Mouse (Mus musculus): ENCODE measurements around the gene Fam131c.

Gene Fam131c

DNA sequence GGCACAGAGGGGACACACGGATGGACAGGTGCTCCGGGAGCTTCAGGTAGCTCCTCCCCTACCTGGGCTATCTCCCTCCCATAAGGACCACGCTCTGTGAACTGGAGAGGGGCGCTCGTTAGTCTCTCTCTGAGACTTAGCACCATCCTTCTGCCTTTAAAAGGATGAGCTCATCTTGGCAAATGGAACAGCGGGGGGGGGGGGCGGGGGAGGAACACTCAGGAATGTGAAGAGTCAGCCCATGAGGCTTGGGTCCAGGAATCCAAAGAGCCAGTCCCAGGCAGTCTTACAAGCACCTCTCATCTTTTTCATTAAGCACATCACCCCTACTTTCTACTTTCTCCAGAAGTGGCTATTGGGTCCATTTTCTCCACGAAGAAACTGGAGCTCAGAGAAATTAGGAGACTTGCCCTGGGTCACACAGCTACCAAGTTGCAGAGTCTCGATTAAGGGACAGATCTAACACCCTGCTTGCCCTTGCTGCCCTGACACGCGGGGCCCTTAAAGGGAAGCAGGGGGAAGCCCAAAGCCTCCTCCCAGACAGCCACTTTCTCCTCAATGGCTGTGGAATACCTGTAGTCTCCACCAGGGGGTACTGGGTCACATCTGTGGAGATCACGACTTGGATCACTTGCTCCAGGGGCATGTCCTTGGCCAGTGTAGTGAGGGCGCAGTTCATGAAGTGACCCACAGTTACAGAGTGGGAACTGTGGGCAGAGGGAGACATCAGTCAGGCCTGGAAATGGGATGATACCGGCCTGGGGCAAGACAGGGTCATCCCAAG lies 38.7 kb downstream of the Fam131c start:
- DNase-seq (ENCODE audit: extremely low read depth, insufficient read length, low spot score) = peak; percentile 65

DNA sequence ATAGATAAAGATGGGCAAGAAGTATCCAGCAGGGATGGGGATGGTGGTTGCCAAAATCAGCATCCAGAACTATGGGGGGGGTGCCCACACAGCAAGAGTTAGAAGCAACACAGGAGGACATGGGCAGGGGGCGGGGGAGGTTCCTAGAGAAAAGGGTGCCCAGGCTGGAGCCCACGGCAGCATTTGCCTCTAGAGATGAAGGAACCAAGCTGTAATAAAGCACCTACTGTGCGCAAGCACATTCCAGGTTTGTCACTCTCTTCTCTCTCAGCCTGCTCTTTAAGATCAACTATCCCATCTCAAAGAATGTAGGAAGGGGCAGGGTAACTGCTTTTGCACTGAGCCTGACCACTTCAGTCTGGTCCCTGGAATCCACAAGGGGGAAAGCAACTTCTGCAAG lies 40.6 kb downstream of the Fam131c start:
- no peak for DNase-seq (ENCODE audit: extremely low read depth, insufficient read length, low spot score)

DNA sequence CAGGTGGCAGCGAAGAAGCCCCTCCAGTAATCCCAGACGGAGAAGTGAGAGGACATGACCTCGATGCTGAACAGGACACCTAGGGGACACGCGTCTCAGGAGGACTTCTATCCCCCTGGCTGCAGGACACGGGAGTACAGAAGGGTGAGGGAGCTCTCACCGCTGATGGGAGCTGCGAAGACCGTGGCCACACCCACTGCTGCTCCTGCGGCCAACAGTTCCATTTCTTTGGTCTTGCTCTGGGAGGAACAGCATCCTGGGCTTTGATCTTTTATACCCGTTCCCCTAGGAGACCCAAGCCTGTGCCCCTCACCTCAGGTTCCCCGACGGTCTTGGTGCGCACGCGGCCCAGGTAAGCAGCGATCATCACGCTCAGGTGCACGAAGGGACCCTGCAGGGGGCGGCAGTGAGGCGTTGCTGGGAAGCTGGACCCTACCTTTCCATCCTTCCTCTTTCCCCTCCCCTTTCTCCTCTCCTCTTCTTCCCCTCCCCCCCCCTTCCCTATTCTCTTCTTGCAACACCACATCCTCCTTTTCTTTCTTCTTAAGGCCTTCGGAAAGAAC lies 43.5 kb downstream of the Fam131c start:
- DNase-seq (ENCODE audit: extremely low read depth, insufficient read length, low spot score) = no peak

DNA sequence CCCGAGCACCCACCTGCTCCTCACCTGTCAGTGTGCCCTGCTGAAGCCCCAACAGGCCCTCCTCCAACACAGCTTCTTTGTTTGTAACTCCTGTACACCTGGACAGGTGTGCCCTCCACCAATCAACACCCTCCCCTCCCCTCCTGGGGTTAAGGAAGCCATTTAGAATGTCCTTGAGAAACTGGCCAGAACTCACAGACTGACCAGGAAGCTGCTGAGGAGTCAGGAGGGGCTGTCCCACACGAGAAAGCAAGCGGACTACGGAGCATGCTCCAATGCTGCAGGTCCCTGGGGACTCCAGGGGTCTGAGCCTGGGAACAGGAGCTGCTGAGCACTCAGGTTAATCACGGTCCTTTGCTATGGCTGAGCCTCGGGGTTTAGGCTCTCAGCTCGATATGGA lies 47.9 kb downstream of the Fam131c start, which contains the start of gene Clcnkb:
Gene Clcnkb (minus strand): TSS at position 91 of the 400 bp plus-strand sequence.
- DNase-seq (ENCODE audit: extremely low read depth, insufficient read length, low spot score) = no peak

DNA sequence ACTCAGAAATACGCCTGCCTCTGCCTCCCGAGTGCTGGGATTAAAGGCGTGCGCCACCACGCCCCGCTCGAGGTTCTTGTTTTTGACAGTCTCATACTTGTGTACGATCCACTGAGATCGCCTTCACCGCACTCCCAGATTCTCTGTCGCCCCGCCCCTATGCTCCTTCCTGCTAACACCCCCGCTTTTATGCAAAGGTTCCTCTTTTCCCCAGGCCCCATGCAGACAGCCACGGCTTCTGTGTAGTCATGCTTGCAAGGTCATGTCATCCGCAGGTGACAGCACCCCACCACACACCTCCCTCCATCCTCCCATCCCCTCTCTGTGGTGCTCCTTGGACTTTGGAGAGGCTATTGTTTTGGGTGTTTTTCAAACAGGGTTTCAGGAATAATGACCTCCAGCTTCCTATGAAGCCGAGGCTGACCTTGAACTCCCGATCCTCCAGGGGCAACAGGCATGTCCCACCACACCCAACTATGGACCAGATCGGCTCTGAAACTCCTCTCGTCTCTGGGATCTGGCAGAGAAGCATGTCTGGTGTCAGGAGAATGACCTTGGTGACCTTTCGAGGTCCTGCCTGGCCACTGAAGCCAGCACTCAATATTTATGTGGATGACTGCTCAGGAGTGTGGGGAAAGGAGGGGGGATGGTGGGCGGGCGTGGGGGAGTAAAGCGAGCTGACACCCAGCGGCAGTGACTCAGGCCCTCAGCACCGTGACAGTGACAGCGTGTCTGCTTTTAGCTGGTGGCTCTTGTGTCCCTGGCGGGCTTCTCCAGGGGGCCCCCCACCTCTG lies 51.6 kb downstream of the Fam131c start:
- DNase-seq (ENCODE audit: extremely low read depth, insufficient read length, low spot score) = no peak

DNA sequence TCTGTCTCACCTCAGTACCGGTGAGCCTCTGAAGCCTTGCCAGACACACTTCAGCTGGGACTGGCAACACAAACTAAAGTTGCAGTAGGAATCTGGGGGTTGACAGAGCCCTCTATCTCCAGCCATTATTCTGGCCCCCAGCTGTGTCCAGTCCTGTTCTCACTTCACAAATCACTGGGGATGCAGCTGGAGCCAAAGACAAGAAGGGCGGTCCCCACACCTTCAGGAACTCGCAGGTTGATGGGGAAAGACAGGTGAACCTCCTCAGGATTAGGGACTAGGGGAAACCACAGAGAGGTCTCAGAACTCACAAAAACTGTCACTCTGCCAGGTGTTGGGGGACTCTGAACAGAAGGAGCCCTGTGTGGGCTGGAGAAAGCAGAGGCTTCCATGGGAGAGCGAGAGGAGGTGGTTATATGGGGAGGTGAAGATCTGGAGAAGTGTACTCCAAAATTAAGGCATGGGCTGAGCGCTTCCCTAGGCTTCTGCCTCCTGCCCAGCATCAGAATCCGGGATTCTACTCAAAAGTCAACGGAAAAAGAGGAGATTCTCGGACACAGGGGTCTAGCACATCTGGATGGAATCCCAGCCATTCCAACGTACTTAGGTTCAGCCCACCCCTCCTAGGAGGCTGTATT lies 52.3 kb downstream of the Fam131c start, which contains the start of gene Hspb7:
Gene Hspb7 (plus strand): TSS at position 588 of the 638 bp plus-strand sequence.
- no peak for DNase-seq (ENCODE audit: extremely low read depth, insufficient read length, low spot score)

DNA sequence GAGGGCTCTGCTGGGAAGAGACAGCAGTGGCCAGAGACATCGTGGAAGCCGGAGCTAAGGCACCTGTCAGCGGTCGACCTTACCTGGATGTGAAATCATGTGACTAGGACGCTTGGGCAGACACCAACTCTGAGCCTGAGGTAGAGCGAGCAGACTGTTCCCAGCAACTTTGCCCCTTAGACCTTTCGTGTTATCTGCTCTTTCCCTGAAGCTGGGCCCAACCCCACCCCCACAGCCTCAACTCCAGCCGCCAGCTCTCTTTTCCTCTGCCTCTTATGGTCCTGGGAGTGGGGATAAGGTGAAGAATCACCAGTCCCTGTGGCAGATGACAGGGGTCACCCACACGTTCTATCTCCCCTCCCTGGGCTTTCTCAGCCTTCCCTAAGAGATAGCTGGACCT lies 52.9 kb downstream of the Fam131c start:
- DNase-seq (ENCODE audit: extremely low read depth, insufficient read length, low spot score) = no peak

DNA sequence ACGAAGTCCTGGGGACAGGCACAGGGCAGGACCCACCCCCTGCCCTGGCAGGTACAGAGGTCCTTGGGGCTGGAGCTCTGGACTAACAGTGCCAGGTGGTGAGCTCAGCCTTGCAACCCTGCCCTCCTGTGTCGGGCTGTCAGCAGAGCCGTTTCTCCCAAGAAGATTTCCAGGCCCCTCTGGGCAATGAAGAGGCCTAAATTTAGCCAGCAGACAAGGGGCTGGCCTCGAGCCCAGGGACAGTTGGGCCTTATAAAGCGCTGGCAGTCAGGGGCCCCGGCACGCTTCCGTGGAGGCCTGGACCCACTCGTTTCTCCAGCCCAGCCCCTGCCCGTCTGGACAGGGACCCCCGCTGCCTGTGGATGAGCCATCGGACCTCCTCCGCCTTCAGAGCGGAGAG lies 53.4 kb downstream of the Fam131c start:
- no peak for DNase-seq (ENCODE audit: extremely low read depth, insufficient read length, low spot score)

DNA sequence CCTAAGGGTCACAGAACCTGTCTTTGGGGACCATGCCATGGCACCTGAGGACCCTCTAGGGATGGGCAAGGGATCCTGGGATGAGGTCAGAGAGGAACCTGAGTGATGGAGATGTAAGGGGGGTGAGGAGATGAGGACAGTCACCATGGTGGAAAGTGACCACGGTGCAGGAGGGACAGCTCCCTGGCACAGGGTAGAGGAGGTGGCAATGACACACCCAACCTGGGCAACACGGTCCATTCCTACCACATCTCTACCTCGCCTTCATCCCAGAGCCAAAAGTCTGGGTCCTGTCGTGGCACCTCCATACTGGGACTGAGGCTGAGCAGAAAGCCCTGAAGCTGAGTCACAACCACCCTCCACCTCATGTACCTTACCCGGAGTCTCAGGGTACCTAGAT lies 54.8 kb downstream of the Fam131c start:
- DNase-seq (ENCODE audit: extremely low read depth, insufficient read length, low spot score) = no peak

DNA sequence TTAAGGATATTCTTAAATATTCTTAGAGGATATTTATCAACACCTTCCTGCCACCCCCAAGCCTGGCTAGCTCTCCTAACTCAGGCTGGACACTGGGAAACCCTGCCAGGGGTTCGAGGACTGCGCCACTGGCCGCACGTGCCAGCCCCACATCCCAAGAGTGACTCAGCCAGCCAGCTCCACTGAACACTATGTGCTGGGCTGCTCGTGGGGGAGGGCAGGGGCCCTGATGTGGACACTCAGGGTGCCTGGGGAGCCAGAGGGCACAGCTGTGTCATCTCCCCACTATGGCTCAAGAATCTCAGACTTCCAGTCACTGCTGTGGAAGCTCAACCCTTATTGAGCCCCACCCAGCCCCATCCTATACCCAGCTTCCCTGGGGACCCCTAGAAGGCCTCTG lies 55.3 kb downstream of the Fam131c start:
- peak; percentile 29 for DNase-seq (ENCODE audit: extremely low read depth, insufficient read length, low spot score)

DNA sequence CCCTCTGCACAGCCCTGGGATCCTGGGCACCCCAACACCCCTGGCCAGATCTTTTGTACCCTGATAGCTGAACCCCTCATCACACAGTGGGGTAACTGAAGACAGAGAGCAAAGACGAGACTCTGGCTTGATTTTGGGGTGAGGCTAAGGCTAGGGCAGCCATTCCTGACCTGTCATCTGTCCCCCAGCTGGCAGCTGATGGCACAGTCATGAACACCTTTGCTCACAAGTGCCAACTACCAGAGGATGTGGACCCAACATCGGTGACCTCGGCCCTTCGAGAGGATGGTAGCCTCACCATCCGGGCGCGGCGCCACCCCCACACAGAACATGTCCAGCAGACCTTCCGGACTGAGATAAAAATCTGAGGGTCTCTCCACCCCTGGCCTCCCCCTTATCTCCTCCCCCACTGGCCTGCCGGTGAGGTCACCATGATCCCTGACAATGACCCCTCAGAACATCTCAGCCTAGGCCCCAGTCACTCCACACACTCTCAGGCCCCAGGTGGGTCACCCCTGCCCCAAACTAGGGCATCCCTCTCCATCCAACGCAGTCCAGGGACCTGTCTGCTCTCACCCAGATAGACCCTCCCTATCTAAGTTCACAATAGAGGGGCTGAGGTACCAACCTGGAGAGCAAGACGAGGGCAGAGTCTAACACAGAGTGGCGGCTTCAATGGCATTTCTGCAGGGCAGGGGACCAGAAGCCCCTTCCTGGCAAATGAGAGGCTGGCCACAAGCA lies 55.8 kb downstream of the Fam131c start:
- DNase-seq (ENCODE audit: extremely low read depth, insufficient read length, low spot score) = no peak

DNA sequence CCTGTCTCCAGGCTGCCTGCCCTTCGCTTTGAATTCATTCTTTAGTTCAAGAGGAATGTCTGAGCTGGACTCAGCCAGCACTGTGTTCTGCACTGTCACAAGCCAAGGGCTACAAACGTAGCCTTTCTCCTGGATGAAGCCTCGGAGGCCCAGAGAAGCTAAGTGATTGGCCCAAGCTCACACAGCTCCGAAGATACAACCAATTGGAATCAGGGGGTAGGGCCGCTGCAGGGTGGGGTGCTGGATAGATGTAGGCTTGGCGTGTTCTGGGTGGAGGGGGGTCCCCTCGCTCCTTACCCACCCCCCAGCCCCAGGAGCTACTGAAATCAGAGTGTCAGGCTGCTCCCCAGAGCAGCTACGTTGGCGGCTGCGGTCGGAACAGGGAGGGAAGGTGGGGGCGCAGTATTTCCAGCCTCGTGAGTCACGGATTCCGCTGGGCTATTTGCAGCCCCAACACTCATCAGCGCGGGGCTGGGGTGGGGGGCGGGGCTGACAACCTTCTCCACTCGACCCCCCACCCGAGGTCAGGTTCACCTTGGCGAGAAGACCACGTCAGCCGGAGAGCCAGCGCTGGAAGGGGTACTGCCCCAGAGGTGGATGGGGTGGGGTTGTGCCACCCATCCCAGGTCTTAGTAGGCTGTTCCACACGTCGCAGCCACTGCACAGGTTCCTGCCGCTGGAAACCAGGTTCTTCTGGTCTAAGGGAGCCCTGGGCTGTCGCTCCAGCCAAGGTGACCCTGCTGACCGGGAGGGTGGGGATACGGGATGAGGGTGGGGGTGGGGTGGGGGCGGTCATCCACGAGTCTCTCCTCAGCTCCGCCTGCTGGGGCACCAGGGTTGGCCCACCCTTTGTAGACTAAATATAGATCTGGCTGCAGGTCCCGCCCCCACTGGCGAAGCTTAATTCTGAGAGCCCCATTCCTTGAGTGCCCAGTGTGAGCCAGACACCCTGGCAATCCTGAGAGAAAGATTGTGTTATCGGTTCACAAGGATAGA lies 57.8 kb downstream of the Fam131c start:
- DNase-seq (ENCODE audit: extremely low read depth, insufficient read length, low spot score) = no peak

DNA sequence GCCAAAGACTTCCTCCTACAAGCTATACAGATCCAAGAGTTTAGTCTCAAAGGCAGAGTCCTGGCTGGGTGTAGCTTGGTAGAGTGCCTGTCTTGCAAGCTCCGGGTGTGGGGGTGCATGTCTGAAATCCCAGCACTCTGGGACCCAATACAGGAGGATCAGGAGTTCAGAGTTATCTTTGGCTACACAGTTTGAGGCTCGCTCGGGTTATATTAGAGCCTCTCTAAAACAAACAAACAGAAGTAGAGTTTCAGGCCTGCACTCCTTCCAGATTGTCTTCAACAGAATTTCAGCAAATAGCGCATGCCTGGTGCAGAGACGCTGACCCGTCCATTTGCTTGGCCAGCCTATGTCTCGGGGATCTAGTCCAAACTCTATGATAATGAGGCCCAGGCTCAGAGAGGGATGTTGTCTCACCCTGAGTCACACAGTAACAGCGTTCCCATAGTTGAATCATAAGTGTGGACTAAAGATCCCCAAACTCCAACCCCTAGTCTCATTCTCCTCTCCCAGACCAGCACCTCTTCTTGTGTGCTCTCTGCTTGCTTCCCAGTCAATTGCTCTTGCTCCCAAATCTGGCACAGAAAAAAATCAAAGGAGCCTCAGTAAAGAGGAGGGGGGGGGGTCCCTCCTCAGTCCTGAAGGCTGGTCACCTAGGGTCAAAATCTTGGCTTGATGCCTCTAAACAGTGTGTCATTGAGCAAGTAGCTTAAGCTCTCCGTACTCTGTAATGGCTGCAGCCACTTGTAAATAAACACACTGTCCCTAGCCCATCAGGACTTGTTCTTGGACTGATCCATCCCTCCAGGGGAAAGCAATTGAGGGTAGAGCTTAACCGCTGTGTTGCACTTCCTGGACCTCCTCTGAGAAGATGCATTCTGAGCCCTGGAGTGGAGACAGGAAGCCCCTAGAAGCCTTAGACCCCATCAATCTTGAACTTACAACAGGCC lies 59.1 kb downstream of the Fam131c start:
- DNase-seq (ENCODE audit: extremely low read depth, insufficient read length, low spot score) = no peak

DNA sequence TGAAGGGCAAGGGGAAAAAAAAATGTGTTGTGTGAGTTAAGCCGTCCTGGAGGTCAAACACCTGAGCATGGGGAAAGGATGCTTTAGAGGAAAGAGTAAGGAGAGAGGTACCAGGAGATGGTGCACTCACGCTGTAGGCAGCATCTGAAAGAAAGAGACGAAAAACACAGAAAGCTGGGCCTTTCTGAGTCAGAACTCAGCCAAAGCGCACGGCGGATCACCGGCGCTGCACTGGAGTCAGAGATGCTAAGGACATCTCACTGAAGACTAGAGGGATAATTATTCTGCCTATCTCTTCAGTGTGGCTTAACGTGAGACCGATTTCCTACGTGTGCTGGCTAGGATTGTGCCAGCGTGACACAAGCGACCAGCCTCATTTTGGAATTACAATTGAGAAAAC lies 59.9 kb downstream of the Fam131c start:
- DNase-seq (ENCODE audit: extremely low read depth, insufficient read length, low spot score) = no peak

DNA sequence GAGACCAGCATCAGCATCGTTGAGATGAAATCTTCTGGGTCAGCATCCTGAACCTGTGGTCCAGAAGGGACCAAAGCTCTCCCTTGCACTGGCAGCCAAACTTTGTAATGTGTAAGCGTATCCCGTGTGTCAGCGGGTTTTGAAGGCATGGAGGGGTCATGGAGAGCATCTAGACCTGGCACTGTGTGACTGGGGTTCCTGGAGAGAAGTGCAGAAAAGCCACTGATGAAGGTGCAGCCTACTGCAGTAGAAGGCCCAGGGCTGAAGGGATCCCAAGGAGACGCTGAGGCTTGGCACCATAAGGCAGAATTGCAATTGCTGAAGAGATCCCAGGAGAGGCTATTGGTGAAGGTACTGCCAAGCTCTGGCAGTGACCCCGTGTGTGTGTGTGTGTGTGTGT lies 61.4 kb downstream of the Fam131c start:
- no peak for DNase-seq (ENCODE audit: extremely low read depth, insufficient read length, low spot score)

DNA sequence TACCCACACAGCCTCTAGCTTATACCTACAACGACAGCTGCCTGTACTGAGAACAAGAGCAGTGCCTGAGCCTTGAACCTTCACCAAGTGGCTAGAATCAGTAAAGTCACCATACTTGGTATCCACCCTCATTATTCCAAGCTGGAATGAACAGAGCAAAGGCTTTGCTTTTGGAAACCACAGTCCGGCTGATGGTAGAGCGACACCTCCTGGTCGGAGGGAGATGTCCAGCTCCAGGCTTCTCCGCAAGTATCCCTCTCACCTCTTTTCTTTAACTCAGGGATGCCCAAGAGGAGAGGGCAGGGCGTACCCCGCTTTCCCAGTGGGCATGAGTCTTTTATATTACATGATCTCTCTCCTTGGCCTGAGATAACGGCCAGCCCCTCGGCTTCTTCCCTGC lies 61.8 kb downstream of the Fam131c start:
- DNase-seq (ENCODE audit: extremely low read depth, insufficient read length, low spot score) = peak; percentile 23

DNA sequence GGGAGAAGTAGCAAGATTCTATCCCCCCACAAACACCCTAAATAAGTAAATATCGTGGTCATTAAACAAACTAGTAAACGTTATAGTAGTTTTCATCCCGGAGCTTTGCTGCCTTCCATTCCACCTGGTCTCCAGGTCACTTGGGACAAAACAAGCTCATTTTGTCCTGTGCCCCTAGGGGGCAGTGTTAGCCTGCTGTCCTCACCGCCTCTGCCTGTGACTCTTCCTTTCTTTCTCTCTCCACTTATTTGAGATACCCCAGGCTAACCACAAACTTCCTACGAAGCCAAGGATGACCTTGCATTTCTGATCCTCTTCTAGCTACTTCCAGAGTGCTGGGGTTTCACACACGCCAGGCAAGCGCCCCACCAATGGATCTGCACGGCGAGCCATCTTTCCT lies 63.0 kb downstream of the Fam131c start:
- DNase-seq (ENCODE audit: extremely low read depth, insufficient read length, low spot score) = peak; percentile 40

DNA sequence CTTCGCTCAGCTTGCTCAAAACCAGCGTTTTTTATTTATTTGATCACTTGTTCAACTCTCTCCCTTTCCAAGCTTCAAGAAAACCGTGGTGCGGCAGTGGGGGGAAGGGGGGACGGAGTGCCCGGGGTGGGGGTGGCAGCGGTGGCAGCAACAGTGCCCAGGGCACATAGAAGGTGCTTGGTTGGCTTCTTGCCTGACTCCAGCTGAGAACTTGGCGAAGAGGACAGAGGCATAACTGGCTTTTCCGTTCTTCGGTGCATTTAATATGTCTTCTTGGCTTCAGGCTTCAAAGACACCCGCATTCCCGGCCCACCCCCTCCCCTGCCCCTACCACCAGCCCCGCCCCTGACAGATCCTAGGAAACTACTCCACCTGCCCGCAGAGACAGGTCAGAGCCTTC lies 64.6 kb downstream of the Fam131c start:
- no peak for DNase-seq (ENCODE audit: extremely low read depth, insufficient read length, low spot score)
